Mouse (Mus musculus): ENCODE data around the gene Cyth3.

Cyth3 gene

DNA sequence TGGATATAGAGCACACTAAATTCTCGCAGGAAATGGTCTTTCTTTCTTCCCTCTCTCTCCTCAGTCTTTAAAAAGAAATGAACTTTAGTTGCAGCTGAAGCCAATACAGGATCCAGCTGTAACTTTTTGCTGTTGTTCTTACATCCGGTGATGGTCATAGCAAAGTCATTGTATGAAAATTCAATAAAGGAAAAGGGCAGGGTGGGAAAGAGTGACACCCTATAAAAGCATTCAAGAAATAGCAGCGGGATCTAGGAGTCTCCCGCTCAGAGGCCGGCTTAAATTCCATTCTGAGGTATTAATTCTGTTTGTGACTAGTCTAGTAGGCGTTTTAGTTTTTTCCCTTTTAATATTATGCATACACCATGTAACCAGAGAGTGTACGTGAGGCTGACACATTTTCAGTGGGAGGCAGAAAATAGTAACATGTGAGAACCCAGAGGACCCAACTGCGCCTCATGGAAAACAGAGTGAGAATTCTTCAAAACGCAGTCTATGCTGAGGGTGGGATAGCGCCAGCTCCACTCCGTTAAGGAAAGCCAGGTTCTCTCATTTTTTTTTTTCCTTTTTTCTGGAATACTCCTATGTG lies 15.7 kb downstream of the Cyth3 start:
- DNase-seq = no peak

- DNase-seq = no peak
Measured at GRCm38 (mm10) chr5:143638516-143639270, 16.4 kb downstream of the Cyth3 start.

- DNase-seq = no peak
Measured at GRCm38 (mm10) chr5:143639329-143639728, 17.1 kb downstream of the Cyth3 start.

DNA sequence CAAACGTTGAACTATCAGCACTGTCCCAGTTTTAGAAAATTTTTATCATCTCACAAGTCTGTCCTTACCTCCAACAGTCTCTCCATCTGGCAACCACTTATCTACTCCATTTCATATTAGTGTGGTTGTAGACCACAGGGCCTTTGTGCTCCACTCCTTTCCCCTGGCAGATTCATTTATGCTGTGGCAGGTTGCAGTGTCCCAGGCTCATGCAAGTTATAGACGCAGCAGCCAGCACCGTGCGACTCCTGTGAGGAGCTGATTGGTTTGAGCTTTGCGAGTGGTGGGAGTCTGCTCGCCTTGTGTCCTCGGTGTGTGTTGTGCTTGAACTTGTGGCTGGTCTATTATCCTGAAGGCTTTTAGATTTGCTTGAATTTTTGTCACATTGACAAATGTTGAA lies 17.6 kb downstream of the Cyth3 start:
- no peak for DNase-seq

DNA sequence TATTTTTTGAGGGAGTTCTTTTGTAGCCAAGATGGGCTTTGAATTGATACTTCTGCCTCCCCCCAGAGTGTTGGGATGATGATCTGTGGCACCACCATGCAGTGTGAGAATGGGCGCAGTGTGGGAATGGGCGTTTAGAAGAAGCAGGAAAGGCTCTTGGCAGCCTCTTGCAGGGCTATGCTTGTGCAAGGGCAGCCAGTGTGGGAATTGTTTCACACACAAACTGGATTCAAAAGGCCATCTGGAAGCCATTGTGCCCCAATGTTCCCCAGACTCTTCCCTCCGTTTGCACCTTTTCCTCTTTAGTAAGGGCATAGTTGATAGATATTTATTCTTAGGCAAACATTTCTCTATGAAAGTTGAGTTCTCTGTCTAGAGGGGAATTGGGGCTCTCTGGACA lies 19.3 kb downstream of the Cyth3 start:
- DNase-seq = no peak

- DNase-seq = peak; percentile 54
Measured at GRCm38 (mm10) chr5:143642262-143642831, 20.1 kb downstream of the Cyth3 start.

- no peak for DNase-seq
Measured at GRCm38 (mm10) chr5:143645976-143646375, 23.7 kb downstream of the Cyth3 start.

DNA sequence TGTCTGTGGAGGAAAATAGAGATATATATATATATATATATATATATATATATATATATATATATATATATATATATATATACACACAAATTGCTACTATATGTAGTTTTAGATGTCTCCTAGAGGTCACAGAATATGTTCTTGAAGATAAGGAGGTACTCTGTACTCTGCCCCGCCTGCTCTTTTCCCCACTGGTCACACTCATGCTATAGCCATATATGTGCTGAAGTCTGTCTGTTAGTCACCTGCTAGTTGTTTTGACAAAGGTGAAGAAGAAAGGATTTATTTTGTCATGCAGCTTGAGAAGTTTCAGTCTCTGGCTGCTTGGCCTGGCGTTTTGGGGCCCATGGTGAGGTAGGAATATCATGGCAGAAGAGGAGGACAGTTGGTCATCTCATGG lies 25.2 kb downstream of the Cyth3 start:
- DNase-seq = no peak

DNA sequence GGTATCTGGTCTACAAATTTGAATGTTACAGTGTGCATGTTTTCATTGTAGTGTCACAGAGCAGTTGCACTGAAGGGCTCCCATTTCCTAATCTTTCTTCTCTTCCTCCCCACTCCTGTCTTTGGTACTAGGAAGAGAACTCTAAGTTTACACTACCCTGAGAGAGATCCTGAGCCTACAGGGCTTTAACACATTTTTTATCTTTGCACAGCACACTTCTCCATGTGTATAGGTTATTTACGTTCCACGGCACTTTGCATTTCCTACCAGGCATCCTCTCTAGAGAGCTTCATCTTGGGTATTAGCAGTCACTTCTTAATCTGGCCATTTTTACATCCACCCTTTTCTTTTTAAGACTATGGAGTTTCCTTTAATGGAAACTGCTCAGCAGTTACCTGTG lies 25.8 kb downstream of the Cyth3 start:
- DNase-seq = no peak

DNA sequence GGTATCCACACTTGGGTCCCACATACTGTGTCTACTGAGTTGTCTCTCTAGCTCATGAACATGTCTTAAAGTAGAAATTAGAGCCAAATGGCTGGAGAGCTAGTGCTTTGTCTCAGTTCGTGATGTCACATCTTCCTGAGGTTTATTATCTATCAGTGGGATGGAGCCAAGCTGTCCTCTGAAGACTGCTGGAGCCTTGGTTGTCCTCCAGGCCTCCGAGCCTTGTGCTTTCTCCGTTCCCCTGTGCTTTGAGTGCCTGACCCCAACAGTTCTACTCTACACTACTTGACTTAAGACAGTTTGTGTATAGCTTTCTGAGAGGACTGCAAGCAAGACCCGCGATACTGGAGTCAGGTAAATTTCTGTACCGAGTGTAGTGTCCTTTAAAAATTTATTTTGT lies 26.9 kb downstream of the Cyth3 start:
- DNase-seq = no peak

DNA sequence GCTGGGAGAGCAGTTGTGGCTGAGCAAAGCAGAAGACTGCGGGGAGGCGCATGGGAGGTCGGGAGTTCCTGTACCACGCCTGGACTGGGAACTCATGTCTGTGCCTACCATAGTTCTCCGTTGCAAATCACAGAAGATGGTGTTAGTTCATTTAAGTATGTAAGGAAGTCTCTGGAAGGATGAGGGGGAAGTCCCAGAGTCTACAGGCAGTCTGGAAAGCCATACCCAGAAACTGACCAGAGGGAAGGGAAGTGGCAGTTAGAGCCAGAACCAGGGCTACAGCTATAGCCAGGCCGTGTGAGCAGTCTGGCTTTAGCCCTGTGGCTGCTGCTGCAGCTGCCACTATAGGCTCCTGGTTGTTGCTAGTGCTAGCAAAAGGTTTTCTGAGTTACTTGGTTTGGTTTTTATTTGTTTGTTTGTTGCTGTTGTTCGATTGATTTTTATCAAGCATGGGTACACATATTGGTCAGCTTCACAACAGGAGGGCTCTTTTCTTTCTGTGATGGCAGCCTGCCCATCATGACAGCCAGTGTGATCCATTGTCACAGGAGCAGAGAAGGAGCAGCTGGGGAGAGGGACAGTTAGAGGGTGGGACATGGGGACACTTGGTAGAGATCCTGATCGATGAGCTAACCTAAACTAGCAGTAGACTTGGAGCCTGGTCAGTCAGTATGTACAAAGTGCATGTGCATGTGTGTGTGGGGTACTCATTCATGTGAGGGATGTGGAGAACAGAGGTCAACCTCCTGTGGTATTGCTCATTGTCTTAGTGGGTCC lies 29.8 kb downstream of the Cyth3 start:
- no peak for DNase-seq

DNA sequence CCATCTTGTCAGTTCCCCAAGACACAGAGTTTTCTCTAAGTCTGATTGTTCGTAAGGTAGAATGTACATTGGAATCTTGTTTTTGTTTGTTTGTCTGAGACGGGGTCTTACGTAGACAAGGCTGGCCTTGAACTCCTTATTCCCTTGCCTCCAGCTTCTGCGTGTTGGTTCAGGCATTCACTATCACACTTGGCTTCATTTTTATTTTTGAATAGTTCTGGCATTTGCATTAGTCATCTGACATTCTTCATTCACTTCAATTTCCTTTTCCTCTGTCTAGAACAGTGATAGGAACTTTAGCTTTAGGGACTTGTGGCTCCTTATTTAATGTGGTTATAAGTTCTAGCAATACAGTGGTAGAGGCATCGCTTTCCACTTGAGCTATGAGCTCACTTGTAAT lies 31.2 kb downstream of the Cyth3 start:
- no peak for DNase-seq

- DNase-seq = no peak
Measured at GRCm38 (mm10) chr5:143654670-143655510, 32.6 kb downstream of the Cyth3 start.

GRCm38 (mm10) chr5:143655511-143655943 lies 33.3 kb downstream of the Cyth3 start:
- DNase-seq = no peak

DNA sequence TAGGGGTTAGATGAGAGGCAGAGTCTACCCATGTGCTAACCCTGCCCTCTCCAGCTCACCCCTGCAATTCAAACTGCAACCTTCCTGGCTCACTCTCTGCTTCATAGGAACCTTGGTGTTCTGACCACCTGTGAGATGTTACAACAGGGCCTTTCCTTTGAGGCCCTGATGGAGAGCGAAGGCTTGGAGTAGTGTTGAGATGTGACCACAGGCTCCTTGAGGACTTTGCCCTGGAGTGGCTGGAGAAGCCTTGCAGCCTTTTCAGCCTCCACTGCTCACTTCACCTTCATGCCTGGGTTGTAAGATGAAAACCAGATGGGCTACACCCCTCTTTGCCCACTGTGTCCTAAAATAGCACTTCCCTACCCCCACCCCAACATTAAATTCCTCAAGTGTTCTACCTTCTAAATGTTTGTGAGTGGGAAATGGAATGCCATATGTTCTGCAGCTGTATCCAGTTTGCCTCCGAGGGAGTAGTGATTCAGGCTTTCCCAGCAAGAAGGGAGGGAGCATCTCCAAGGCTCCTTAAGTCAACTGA lies 34.5 kb downstream of the Cyth3 start:
- DNase-seq = no peak

- DNase-seq = no peak
Measured at GRCm38 (mm10) chr5:143659021-143659523, 36.8 kb downstream of the Cyth3 start.

GRCm38 (mm10) chr5:143663074-143663687 lies 40.9 kb downstream of the Cyth3 start:
- no peak for DNase-seq

DNA sequence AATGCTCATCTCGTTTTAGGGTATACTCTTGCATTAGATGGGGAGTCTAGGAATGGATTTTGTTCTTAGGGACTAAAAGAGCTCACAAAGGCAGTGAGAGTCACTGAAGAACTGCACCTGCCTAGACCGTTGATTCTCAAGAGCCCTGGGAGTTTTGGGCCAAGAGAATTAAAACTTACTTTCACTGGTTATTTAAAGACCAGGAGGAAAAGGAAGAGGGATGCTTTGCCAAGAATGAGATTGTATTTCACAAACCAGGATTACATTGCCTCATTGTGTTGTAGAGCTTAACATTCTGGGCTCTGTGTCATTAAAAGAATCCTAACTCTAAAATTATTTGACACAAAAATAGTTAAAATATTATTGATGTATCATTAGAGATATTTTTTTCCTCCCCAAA lies 43.3 kb downstream of the Cyth3 start:
- DNase-seq = no peak

DNA sequence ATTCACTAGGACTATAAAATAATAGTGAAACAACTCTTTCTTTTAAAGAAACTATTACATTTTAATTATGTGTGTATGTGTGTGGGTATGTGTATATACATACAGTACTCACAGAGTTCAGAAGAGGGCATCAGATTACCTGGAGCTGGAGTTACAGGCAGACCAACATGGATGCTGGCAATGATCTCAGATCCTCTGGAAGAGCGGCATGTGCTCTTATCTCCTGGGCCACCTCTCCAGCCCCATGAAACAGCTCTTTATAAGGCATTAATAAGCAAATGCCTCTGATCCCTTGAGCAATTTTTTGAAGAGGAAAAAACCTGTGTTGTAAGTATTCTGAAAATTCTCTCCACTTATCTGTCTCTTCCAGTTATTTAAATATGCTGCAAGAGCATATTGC lies 43.8 kb downstream of the Cyth3 start:
- no peak for DNase-seq

- no peak for DNase-seq
Measured at GRCm38 (mm10) chr5:143668884-143669283, 46.6 kb downstream of the Cyth3 start.

DNA sequence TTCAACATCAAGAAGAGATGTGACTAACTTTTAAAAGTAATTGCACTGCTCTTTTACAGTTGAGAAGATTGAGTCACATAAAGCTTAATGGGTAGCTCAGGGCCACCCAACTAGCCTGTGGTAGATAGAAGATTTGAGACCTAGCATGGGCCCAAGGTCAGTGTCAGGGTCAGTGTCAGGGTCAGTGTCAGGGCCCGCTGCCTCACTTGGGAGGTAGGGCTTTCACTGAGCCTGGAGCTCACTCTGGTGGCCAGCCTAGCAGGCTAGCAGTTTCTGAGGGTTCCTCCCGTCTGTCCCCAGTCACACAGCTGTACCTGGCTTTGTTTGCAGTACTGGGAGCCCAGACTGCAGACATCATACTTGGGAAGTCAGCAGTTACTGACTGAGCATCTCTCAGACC lies 47.1 kb downstream of the Cyth3 start:
- no peak for DNase-seq

- no peak for DNase-seq
Measured at GRCm38 (mm10) chr5:143669839-143670238, 47.6 kb downstream of the Cyth3 start.
